8 mouse cellular contexts compared by ENCODE assay signal in genomic region chr13:111807596-111808386, GRCm38 (mm10). TPM values are rescaled to one million over a fixed set of nuclear protein-coding genes. Genes with fewer than 3 reads are reported as not detected.
DNase-seq lines count a peak whose midpoint lies in the region; ATAC-seq and TF ChIP-seq lines count a peak whose summit lies in the region.

No protein-coding gene starts in this region.

- peak; percentile 66 for DNase-seq in lung, embryonic 14.5 days
- no peak for DNase-seq in lung, postnatal 36 days
- DNase-seq in cerebellum, postnatal 36 days: peak; percentile 41 to 42
- DNase-seq in frontal cortex, postnatal 25 days (ENCODE audit: low spot score in 2 of 2): no peak
- no peak for DNase-seq in gastrocnemius, postnatal 14 days

- no peaks in the 10 kb centered on the region for H3K9me3 ChIP-seq in lung, embryonic 14.5 days (ENCODE audit: low read depth, low read length)
- no peaks in the 10 kb centered on the region for H3K9me3 ChIP-seq in heart, embryonic 16.5 days (replicated peaks; ENCODE audit: control insufficient read depth, low read length)
- no peaks in the 10 kb centered on the region for H3K9me3 ChIP-seq in liver, embryonic 12.5 days (replicated peaks)
- no peaks in the 10 kb centered on the region for H3K9me3 ChIP-seq in neural tube, embryonic 13.5 days

- no peaks in the 10 kb centered on the region for H3K36me3 ChIP-seq in lung, embryonic 14.5 days (ENCODE audit: insufficient read depth)
- no peaks in the 10 kb centered on the region for H3K36me3 ChIP-seq in heart, embryonic 16.5 days (ENCODE audit: control insufficient read depth, insufficient read depth)
- H3K36me3 ChIP-seq in liver, embryonic 12.5 days: no peaks in the 10 kb centered on the region
- no peaks in the 10 kb centered on the region for H3K36me3 ChIP-seq in neural tube, embryonic 13.5 days

- peak overlapping the region; percentile 79 for H3K4me2 ChIP-seq in lung, embryonic 14.5 days
- H3K4me2 ChIP-seq in heart, embryonic 16.5 days (ENCODE audit: low read depth, low read length): peak overlapping the region; percentile 81
- H3K4me2 ChIP-seq in liver, embryonic 12.5 days: peak overlapping the region; percentile 99
- H3K4me2 ChIP-seq in neural tube, embryonic 13.5 days: peak overlapping the region; percentile 90

- intact Hi-C loops in gastrocnemius, postnatal 14 days (cut with DNase I; ENCODE audit: low total_unique reads): no loop called here

- no peaks in the 10 kb centered on the region for H3K27me3 ChIP-seq in lung, embryonic 14.5 days (ENCODE audit: insufficient read depth, low read length)
- no peaks in the 10 kb centered on the region for H3K27me3 ChIP-seq in heart, embryonic 16.5 days (ENCODE audit: control insufficient read depth, insufficient read depth, low read length)
- peaks cover 20% of the 10 kb centered on the region for H3K27me3 ChIP-seq in liver, embryonic 12.5 days (replicated peaks)
- 0 out of 2 replicates have a peak, but pooled peaks cover 7% of the 10 kb centered on the region for H3K27me3 ChIP-seq in neural tube, embryonic 13.5 days

- no peak for TF ChIP-seq CTCF in lung, embryonic 14.5 days (IDR thresholded peaks at IDR 0.05; ENCODE audit: low read depth)

- ATAC-seq in lung, embryonic 14.5 days (ENCODE audit: insufficient read depth): peak; percentile 22
- 0 out of 2 replicates have a peak, but pooled peaks have one; percentile 1 for ATAC-seq in heart, embryonic 16.5 days (replicated peaks; ENCODE audit: extremely low read depth, insufficient read depth, low FRiP score)
- ATAC-seq in liver, embryonic 12.5 days: peak; percentile 29
- peak; percentile 25 for ATAC-seq in neural tube, embryonic 13.5 days (ENCODE audit: low read depth)

- peaks cover 30% of the 10 kb centered on the region for H3K4me1 ChIP-seq in lung, embryonic 14.5 days (ENCODE audit: insufficient read depth)
- H3K4me1 ChIP-seq in heart, embryonic 16.5 days (ENCODE audit: control insufficient read depth, insufficient read depth, low read length): peaks cover 38% of the 10 kb centered on the region
- H3K4me1 ChIP-seq in liver, embryonic 12.5 days: peaks cover 51% of the 10 kb centered on the region
- H3K4me1 ChIP-seq in neural tube, embryonic 13.5 days (replicated peaks): peaks cover 42% of the 10 kb centered on the region

- H3K27ac ChIP-seq in lung, embryonic 14.5 days (ENCODE audit: low read depth): peak overlapping the region; percentile 98
- peak overlapping the region; percentile 95 for H3K27ac ChIP-seq in heart, embryonic 16.5 days (ENCODE audit: low read length)
- H3K27ac ChIP-seq in liver, embryonic 12.5 days: peak overlapping the region; percentile 95
- peak overlapping the region; percentile 99 for H3K27ac ChIP-seq in neural tube, embryonic 13.5 days (replicated peaks)

- peak overlapping the region; percentile 97 for H3K9ac ChIP-seq in lung, embryonic 14.5 days
- H3K9ac ChIP-seq in heart, embryonic 16.5 days (ENCODE audit: low read length): peak overlapping the region; percentile 95
- peak overlapping the region; percentile 99 for H3K9ac ChIP-seq in liver, embryonic 12.5 days
- peak overlapping the region; percentile 88 for H3K9ac ChIP-seq in neural tube, embryonic 13.5 days

- WGBS in lung, embryonic 14.5 days: under 1% methylated on average over 62 of the region's 79 CpGs
- under 1% methylated on average over 75 of the region's 79 CpGs for WGBS in heart, embryonic 16.5 days
- under 1% methylated on average over 71 of the region's 79 CpGs for WGBS in liver, embryonic 12.5 days (ENCODE audit: insufficient replicate concordance)
- under 1% methylated on average over 52 of the region's 79 CpGs for WGBS in neural tube, embryonic 13.5 days

- peak overlapping the region; percentile 94 for H3K4me3 ChIP-seq in lung, embryonic 14.5 days (ENCODE audit: low read depth, low read length)
- H3K4me3 ChIP-seq in heart, embryonic 16.5 days (ENCODE audit: low read length): peak overlapping the region; percentile 94
- peak overlapping the region; percentile 99 for H3K4me3 ChIP-seq in liver, embryonic 12.5 days
- peak overlapping the region; percentile 86 for H3K4me3 ChIP-seq in neural tube, embryonic 13.5 days

RNA-seq across cellular contexts. Expression of gene Map3k1, which starts 1.0 kb away (rescaled TPM):
- polyA plus RNA-seq in lung, embryonic 14.5 days (2014; fragmentation: Nextera tagmentation; extraction: Ambion mirVana): 37.2 and 39.8 TPM in 2 replicates
- 11.7 and 12.9 TPM in 2 replicates for polyA plus RNA-seq in heart, embryonic 16.5 days (2015; fragmentation: Nextera tagmentation; extraction: Ambion mirVana)
- 16.8 and 17.0 TPM in 2 replicates for polyA plus RNA-seq in liver, embryonic 12.5 days (2016; fragmentation: Nextera tagmentation; extraction: Ambion mirVana)
- polyA plus RNA-seq in neural tube, embryonic 13.5 days (2015; fragmentation: Nextera tagmentation; extraction: Ambion mirVana): 12.2 and 14.3 TPM in 2 replicates
- total RNA-seq in gastrocnemius, postnatal 14 days (2021): 10 to 100 TPM; 11.9 to 13.4 TPM

Comparison
In these comparisons a context has a peak if more than half of its experiments do, and no peak if none do; other contexts are left out.
1. DNase-seq: peak in lung, embryonic 14.5 days (single experiment) and cerebellum, postnatal 36 days (2 of 2); none in lung, postnatal 36 days (single experiment), frontal cortex, postnatal 25 days (0 of 2) and gastrocnemius, postnatal 14 days (single experiment).
2. Peak in every context shown above with its lines, with median percentiles within 50 percentile points of each other: ATAC-seq, H3K27ac ChIP-seq, H3K4me2 ChIP-seq, H3K4me3 ChIP-seq and H3K9ac ChIP-seq.